Mouse (Mus musculus): Measurements from ENCODE around the gene Bicral. TPM values are rescaled to one million over a fixed set of nuclear protein-coding genes. Genes with fewer than 3 reads are reported as not detected.

The Bicral gene
- polyA plus RNA-seq, 1 experiment from 2014 or later, result 3.0 TPM

- H3K9me3 ChIP-seq (ENCODE audit: low read length), result no peaks in the 10 kb centered on the region
- no peaks in the 10 kb centered on the region for H3K27me3 ChIP-seq (replicated peaks; ENCODE audit: insufficient read depth, low read length)
- WGBS, result 96% methylated on average over 6 of the region's 6 CpGs
These were observed 43.8 kb downstream of the Bicral start for GRCm38 (mm10) chr17:46814497-46814896.

GRCm38 (mm10) chr17:46813637-46814036 lies 44.6 kb downstream of the Bicral start:
- WGBS, result 73% methylated on average over 8 of the region's 8 CpGs
- Histone ChIP-seq H3K27ac (ENCODE audit: low read length) (no peak overlapping the region), H3K9me3 (ENCODE audit: low read length) (no peaks in the 10 kb centered on the region), H3K4me1 (ENCODE audit: insufficient read depth, low read depth, low read length) (no peaks in the 10 kb centered on the region), H3K27me3 (replicated peaks; ENCODE audit: insufficient read depth, low read length) (no peaks in the 10 kb centered on the region), H3K36me3 (ENCODE audit: insufficient read depth, low read length) (peaks cover 20% of the 10 kb centered on the region; the same call in 1 of the 2 replicates), H3K9ac (replicated peaks; ENCODE audit: low read depth) (no peak overlapping the region), H3K4me3 (ENCODE audit: low read depth, low read length) (no peak overlapping the region), H3K4me2 (replicated peaks; ENCODE audit: low read depth, low read length) (no peak overlapping the region)
- DNase-seq (ENCODE audit: low spot score), result no peak
- TF ChIP-seq CTCF (IDR thresholded peaks at IDR 0.05), result no peak
- TF ChIP-seq EP300 (IDR thresholded peaks at IDR 0.05), result no peak
- ATAC-seq, result no peak

More at GRCm38 (mm10) chr17:46814497-46814896, 43.8 kb downstream of the Bicral start:
- no peak overlapping the region for H3K4me2 ChIP-seq (replicated peaks; ENCODE audit: low read depth, low read length)
- peaks cover 15% of the 10 kb centered on the region; the same call in 1 of the 2 replicates for H3K36me3 ChIP-seq (ENCODE audit: insufficient read depth, low read length)
- no peak overlapping the region for H3K9ac ChIP-seq (replicated peaks; ENCODE audit: low read depth)
- TF ChIP-seq EP300 (IDR thresholded peaks at IDR 0.05) (no peak), CTCF (IDR thresholded peaks at IDR 0.05) (no peak)
- ATAC-seq (no peak), DNase-seq (ENCODE audit: low spot score) (no peak)
- no peak overlapping the region for H3K27ac ChIP-seq (ENCODE audit: low read length)
- H3K4me1 ChIP-seq (ENCODE audit: insufficient read depth, low read depth, low read length), result no peaks in the 10 kb centered on the region
- H3K4me3 ChIP-seq (ENCODE audit: low read depth, low read length), result no peak overlapping the region

GRCm38 (mm10) chr17:46812442-46812841 lies 45.8 kb downstream of the Bicral start:
- WGBS, result 96% methylated on average over 1 of the region's 1 CpGs
- Histone ChIP-seq H3K27ac (ENCODE audit: low read length) (no peak overlapping the region), H3K36me3 (ENCODE audit: insufficient read depth, low read length) (peaks cover 29% of the 10 kb centered on the region), H3K27me3 (replicated peaks; ENCODE audit: insufficient read depth, low read length) (no peaks in the 10 kb centered on the region), H3K4me1 (ENCODE audit: insufficient read depth, low read depth, low read length) (no peaks in the 10 kb centered on the region), H3K4me2 (replicated peaks; ENCODE audit: low read depth, low read length) (no peak overlapping the region), H3K9me3 (ENCODE audit: low read length) (no peaks in the 10 kb centered on the region), H3K9ac (replicated peaks; ENCODE audit: low read depth) (no peak overlapping the region), H3K4me3 (ENCODE audit: low read depth, low read length) (no peak overlapping the region)
- DNase-seq (ENCODE audit: low spot score) (no peak), ATAC-seq (no peak)
- no peak for TF ChIP-seq EP300 (IDR thresholded peaks at IDR 0.05)

DNA sequence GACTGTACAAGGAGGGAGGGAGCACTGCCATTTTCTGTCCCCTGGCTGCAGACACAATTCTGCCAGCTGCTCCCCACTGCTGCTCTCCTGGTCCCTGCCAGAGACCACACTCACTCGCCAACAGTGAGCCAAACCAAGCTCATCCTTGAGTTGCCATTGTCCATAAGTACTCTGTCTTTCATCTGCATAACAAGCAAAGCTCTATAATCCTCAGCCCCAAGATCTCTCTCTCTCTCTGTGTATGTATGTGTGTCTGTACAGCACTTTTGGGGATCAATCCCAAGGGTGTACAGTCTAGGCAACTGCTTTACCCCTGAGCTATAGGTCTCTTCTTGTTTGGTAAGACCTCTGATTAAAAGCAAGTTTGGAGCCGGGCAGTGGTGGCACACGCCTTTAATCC lies 47.6 kb downstream of the Bicral start:
- Histone ChIP-seq H3K4me2 (replicated peaks; ENCODE audit: low read depth, low read length) (no peak overlapping the region), H3K9ac (replicated peaks; ENCODE audit: low read depth) (no peak overlapping the region), H3K27me3 (replicated peaks; ENCODE audit: insufficient read depth, low read length) (no peaks in the 10 kb centered on the region), H3K27ac (ENCODE audit: low read length) (no peak overlapping the region), H3K36me3 (ENCODE audit: insufficient read depth, low read length) (peaks cover 45% of the 10 kb centered on the region), H3K4me1 (ENCODE audit: insufficient read depth, low read depth, low read length) (no peaks in the 10 kb centered on the region), H3K4me3 (ENCODE audit: low read depth, low read length) (no peak overlapping the region), H3K9me3 (ENCODE audit: low read length) (no peaks in the 10 kb centered on the region)
- ATAC-seq, result no peak
- no peak for DNase-seq (ENCODE audit: low spot score)
- WGBS, result 87% methylated on average over 3 of the region's 3 CpGs
- TF ChIP-seq EP300 (IDR thresholded peaks at IDR 0.05), result no peak
- no peak for TF ChIP-seq CTCF (IDR thresholded peaks at IDR 0.05)

- Histone ChIP-seq H3K9me3 (ENCODE audit: low read length) (no peaks in the 10 kb centered on the region), H3K9ac (replicated peaks; ENCODE audit: low read depth) (no peak overlapping the region), H3K27me3 (replicated peaks; ENCODE audit: insufficient read depth, low read length) (no peaks in the 10 kb centered on the region), H3K36me3 (ENCODE audit: insufficient read depth, low read length) (peaks cover 48% of the 10 kb centered on the region), H3K27ac (ENCODE audit: low read length) (no peak overlapping the region), H3K4me3 (ENCODE audit: low read depth, low read length) (no peak overlapping the region), H3K4me2 (replicated peaks; ENCODE audit: low read depth, low read length) (no peak overlapping the region), H3K4me1 (ENCODE audit: insufficient read depth, low read depth, low read length) (no peaks in the 10 kb centered on the region)
- TF ChIP-seq CTCF (IDR thresholded peaks at IDR 0.05) (no peak), EP300 (IDR thresholded peaks at IDR 0.05) (no peak)
- no peak for ATAC-seq
- WGBS, result 81% methylated on average over 6 of the region's 6 CpGs
- no peak for DNase-seq (ENCODE audit: low spot score)
These were observed 49.0 kb downstream of the Bicral start for GRCm38 (mm10) chr17:46809131-46809830.

GRCm38 (mm10) chr17:46808376-46808775 lies 49.9 kb downstream of the Bicral start:
- ATAC-seq (no peak), DNase-seq (ENCODE audit: low spot score) (no peak)
- no peak overlapping the region for H3K9ac ChIP-seq (replicated peaks; ENCODE audit: low read depth)
- H3K4me2 ChIP-seq (replicated peaks; ENCODE audit: low read depth, low read length), result no peak overlapping the region
- H3K27ac ChIP-seq (ENCODE audit: low read length), result no peak overlapping the region
- TF ChIP-seq CTCF (IDR thresholded peaks at IDR 0.05), result no peak
- no peak for TF ChIP-seq EP300 (IDR thresholded peaks at IDR 0.05)
- H3K9me3 ChIP-seq (ENCODE audit: low read length), result no peaks in the 10 kb centered on the region
- WGBS, result 89% methylated on average over 10 of the region's 10 CpGs
- H3K27me3 ChIP-seq (replicated peaks; ENCODE audit: insufficient read depth, low read length), result no peaks in the 10 kb centered on the region
- peaks cover 43% of the 10 kb centered on the region for H3K36me3 ChIP-seq (ENCODE audit: insufficient read depth, low read length)
- no peak overlapping the region for H3K4me3 ChIP-seq (ENCODE audit: low read depth, low read length)
- H3K4me1 ChIP-seq (ENCODE audit: insufficient read depth, low read depth, low read length), result no peaks in the 10 kb centered on the region
